Mouse (Mus musculus): Measurements from ENCODE around the gene Lgmn. TPM values are rescaled to one million over a fixed set of nuclear protein-coding genes. Genes with fewer than 3 reads are reported as not detected.
A peak's percentile ranks its signal among the peaks of the same experiment; 100 is the strongest.

The Lgmn gene
- 47.1 and 47.5 TPM in 2 replicates for polyA plus RNA-seq (2016; fragmentation: Nextera tagmentation; extraction: Ambion mirVana)

DNA sequence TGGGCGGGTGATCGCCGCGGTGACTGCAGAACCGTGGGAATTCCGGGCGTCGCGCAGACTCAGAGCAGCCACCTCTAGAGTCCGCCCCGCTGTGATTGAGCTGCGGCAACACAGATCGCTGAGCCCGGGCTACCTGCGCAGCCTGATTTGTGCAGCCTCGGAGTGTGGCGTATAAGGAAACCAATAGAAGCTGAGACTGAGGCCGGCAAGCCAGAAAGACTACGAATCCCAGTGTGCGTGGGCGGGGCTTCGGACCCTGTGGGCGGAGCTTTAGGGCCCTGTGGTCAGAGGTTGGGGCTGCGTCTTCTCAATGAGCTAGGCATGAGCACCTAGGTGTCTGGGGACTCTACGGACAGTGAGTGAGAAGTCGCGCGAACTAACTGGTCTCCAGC, at the start of gene Lgmn:
Gene Lgmn (minus strand): TSS at position 182 of the 392 bp plus-strand sequence.
- peak within 1 kb of the TSS; percentile 69 for H3K4me2 ChIP-seq
- peak within 1 kb of the TSS; percentile 66 for H3K4me3 ChIP-seq (replicated peaks)
- 0 out of 2 replicates have a peak within 1 kb of the TSS, but pooled peaks have one; percentile 31 for H3K27ac ChIP-seq
- no peaks in the 10 kb centered on the region for H3K36me3 ChIP-seq (replicated peaks)
- H3K9me3 ChIP-seq, result no peaks in the 10 kb centered on the region
- WGBS, result under 1% methylated on average over 28 of the region's 28 CpGs
- ATAC-seq (ENCODE audit: low FRiP score), result peak; percentile 99
- H3K27me3 ChIP-seq, result no peaks in the 10 kb centered on the region
- H3K4me1 ChIP-seq, result peaks cover 13% of the 10 kb centered on the region
- H3K9ac ChIP-seq, result peak within 1 kb of the TSS; percentile 68

DNA sequence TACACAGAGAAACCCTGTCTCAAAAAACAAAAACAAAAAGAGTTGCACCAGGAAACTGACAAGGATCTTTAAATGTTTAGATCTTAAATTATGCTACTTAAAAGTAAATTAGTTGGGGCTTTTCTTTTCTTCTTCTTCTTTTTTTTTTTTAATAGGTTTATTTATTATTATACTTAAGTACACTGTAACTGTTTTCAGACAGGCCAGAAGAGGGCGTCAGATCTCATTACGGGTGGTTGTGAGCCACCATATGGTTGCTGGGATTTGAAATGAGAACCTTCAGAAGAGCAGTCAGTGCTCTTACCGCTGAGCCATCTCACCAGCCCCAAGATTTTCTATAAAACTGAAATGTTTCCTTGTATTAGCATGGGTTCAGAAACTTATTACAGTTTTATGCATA, 45.3 kb upstream of the Lgmn start:
- no peak overlapping the region for H3K4me2 ChIP-seq
- no peak overlapping the region for H3K4me3 ChIP-seq (replicated peaks)
- no peak overlapping the region for H3K27ac ChIP-seq
- H3K27me3 ChIP-seq, result no peaks in the 10 kb centered on the region
- peaks cover 76% of the 10 kb centered on the region for H3K36me3 ChIP-seq (replicated peaks)
- H3K9me3 ChIP-seq, result no peaks in the 10 kb centered on the region
- 68% methylated on average over 3 of the region's 3 CpGs for WGBS
- ATAC-seq (ENCODE audit: low FRiP score), result no peak
- no peaks in the 10 kb centered on the region for H3K4me1 ChIP-seq
- no peak overlapping the region for H3K9ac ChIP-seq

DNA sequence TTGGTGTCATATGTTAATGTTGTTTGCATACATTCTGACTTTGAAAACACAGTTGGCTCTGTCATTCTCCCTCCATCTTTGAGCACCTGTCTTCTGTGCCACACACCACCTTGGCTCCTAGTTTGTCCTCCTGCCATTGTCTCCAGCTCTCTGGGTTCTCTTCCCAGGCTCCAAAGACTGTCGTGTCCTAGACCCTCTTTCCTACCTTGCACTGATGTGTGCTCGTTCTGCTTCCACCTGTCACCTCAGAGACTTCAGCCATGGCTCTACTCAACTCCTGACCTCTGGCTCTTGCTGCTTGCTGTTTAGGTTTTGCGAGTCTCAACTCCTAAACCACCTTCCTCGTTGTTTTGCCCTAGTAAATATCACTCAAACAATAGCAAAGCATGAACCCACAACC, 40.9 kb upstream of the Lgmn start:
- peaks cover 65% of the 10 kb centered on the region for H3K36me3 ChIP-seq (replicated peaks)

DNA sequence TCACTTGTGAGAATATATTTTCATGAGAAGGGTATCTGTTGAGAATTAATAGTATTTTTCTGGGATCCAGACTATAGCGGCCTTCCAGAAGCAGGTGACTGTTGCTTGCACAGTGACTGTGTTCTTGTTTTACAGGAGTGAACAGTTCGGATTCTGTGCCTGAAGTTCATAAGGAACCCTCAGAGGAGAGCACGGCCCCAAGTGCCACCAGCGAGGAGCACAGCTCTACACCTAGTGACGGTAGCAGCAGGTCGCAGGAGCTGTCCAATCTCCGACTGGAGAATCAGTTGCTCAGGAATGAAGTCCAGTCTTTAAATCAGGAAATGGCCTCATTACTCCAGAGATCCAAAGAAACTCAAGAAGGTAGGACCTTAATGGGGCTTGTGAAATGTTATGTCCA, 34.8 kb upstream of the Lgmn start:
- WGBS, result 92% methylated on average over 7 of the region's 7 CpGs
- ATAC-seq (ENCODE audit: low FRiP score), result no peak
- Histone ChIP-seq H3K9me3 (no peaks in the 10 kb centered on the region), H3K36me3 (replicated peaks) (peaks cover 36% of the 10 kb centered on the region), H3K27me3 (no peaks in the 10 kb centered on the region), H3K9ac (no peak overlapping the region), H3K27ac (no peak overlapping the region), H3K4me1 (peaks cover 6% of the 10 kb centered on the region; the same call in 1 of the 2 replicates), H3K4me3 (replicated peaks) (no peak overlapping the region), H3K4me2 (no peak overlapping the region)

More for the DNA sequence above, 40.9 kb upstream of the Lgmn start:
- Histone ChIP-seq H3K9ac (no peak overlapping the region), H3K9me3 (no peaks in the 10 kb centered on the region), H3K4me2 (no peak overlapping the region), H3K27ac (no peak overlapping the region), H3K27me3 (no peaks in the 10 kb centered on the region), H3K4me3 (replicated peaks) (no peak overlapping the region), H3K4me1 (no peaks in the 10 kb centered on the region)
- ATAC-seq (ENCODE audit: low FRiP score), result no peak
- WGBS, result 91% methylated on average over 4 of the region's 4 CpGs

DNA sequence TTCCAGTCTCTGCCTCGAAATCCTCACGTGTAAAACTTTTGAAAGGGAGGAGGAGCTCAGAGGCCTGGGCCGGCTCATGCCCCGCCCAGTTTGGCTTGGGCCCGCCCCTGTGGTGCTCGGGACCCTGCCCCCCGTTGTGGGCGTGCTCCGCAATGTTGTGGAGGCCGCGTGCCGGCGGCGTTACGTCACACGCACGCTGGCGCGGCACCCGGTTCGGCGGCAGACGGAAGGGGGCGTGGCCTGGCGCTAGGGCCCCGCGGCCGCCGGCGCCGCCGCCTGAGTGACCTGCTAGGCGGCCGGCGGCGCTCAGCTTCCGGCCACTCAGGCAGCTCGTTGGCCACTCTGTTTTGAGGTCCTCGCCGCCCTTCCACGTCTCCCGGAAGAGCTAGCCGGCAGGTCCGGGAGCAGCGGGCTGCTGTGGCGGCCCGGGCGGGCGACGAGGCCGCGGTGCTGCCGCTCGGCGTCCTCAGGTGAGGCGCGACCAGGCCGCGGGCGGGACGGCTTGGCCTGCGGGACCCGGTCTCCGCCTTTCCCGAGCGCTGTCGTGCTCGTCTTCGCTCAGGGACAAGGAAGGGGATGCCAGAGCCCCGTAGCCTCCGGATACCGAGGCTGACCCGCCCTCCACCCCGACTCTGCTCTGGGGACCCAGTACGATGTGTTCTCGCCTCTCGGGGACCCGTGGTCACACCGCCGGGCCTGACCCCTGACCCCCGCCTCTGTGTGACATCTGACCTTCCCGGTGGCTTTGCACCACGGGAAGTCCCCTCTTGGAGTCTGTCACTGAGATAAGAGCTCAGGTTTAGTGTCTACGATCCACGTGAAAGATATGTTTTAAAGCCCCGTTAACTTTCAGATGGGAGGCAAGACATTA, 29.5 kb upstream of the Lgmn start, which contains the start of gene Golga5:
Gene Golga5 (plus strand): TSS at position 242 of the 871 bp plus-strand sequence.
- H3K27me3 ChIP-seq, result no peaks in the 10 kb centered on the region
- WGBS, result under 1% methylated on average over 82 of the region's 86 CpGs
- H3K9ac ChIP-seq, result peak within 1 kb of the TSS; percentile 77
- ATAC-seq (ENCODE audit: low FRiP score), result peak; percentile 99
- peaks cover 13% of the 10 kb centered on the region for H3K36me3 ChIP-seq (replicated peaks)
- peak within 1 kb of the TSS; percentile 94 for H3K4me2 ChIP-seq
- peaks cover 6% of the 10 kb centered on the region; the same call in 1 of the 2 replicates for H3K4me1 ChIP-seq
- H3K27ac ChIP-seq, result peak within 1 kb of the TSS; percentile 78
- peak within 1 kb of the TSS; percentile 89 for H3K4me3 ChIP-seq (replicated peaks)
- no peaks in the 10 kb centered on the region for H3K9me3 ChIP-seq

DNA sequence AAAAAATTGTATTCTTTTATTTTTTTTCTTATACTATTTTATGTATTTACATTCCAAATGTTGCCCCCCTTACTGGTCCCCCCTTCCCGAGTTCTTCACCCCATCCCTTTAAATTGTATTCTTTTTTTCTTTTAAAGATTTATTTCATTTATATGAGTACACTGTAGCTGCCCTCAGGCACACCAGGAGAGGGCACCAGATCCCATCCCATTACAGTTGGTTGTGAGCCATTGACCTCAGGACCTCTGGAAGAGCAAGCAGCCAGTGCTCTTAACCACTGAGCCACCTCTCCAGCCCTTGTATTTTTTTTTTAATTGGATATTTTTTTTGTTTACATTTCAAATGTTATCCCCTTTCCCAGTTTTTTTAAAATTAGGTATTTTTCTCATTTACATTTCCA, 28.5 kb upstream of the Lgmn start:
- ATAC-seq (ENCODE audit: low FRiP score), result 0 out of 2 replicates have a peak, but pooled peaks have one; percentile 25
- H3K27ac ChIP-seq, result no peak overlapping the region
- WGBS, result 89% methylated on average over 1 of the region's 1 CpGs
- peaks cover 6% of the 10 kb centered on the region for H3K36me3 ChIP-seq (replicated peaks)
- H3K9me3 ChIP-seq, result no peaks in the 10 kb centered on the region
- H3K4me1 ChIP-seq, result peaks cover 6% of the 10 kb centered on the region; the same call in 1 of the 2 replicates
- H3K27me3 ChIP-seq, result no peaks in the 10 kb centered on the region
- H3K9ac ChIP-seq, result no peak overlapping the region
- H3K4me2 ChIP-seq, result no peak overlapping the region
- H3K4me3 ChIP-seq (replicated peaks), result no peak overlapping the region

DNA sequence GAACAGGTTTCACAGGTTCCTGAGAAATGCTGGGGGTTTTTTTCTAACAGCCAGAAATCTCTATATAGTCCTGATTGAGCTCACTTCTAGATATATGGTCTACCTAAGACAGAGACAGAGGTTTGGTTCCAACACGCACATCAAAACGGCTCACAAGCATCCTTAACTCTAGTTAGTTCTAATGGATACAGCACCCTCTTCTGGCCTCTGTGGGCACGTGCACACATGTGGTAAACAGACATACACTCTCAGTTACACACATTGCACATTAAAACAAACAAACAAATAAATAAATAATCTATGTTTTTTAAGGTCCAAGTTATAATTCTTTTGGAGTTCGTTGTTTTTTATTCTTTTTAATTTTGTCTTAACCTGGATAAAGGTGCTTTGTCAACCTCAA, 25.0 kb upstream of the Lgmn start:
- Histone ChIP-seq H3K27ac (no peak overlapping the region), H3K27me3 (no peaks in the 10 kb centered on the region), H3K4me2 (no peak overlapping the region), H3K4me3 (replicated peaks) (no peak overlapping the region), H3K9me3 (no peaks in the 10 kb centered on the region), H3K9ac (no peak overlapping the region), H3K36me3 (replicated peaks) (no peaks in the 10 kb centered on the region), H3K4me1 (peaks cover under 1% of the 10 kb centered on the region; the same call in 1 of the 2 replicates)
- 66% methylated on average over 4 of the region's 4 CpGs for WGBS
- ATAC-seq (ENCODE audit: low FRiP score), result no peak

DNA sequence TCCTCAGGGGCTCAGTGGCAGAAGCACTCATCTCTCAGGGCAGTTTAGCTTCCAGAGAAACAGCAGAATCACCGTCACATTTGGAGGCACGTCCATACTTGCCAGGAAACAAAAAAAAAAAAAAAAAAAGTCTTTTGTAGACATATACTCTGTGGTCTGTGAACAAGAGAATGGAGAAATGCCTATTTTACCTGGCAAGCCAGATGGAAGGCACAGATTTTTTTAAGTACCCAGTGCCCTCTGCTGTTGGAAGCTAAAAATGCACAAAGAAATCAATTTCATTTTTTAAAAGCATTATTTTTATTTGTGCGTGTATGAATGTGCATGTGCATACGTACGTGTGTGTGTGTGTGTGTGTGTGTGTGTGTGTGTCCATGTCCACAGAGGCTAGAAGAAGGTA, 21.6 kb upstream of the Lgmn start:
- H3K27me3 ChIP-seq, result no peaks in the 10 kb centered on the region
- H3K9ac ChIP-seq, result no peak overlapping the region
- 77% methylated on average over 5 of the region's 5 CpGs for WGBS
- ATAC-seq (ENCODE audit: low FRiP score), result no peak
- no peaks in the 10 kb centered on the region for H3K36me3 ChIP-seq (replicated peaks)
- H3K9me3 ChIP-seq, result no peaks in the 10 kb centered on the region
- H3K4me3 ChIP-seq (replicated peaks), result no peak overlapping the region
- H3K4me1 ChIP-seq, result no peaks in the 10 kb centered on the region
- H3K4me2 ChIP-seq, result no peak overlapping the region
- H3K27ac ChIP-seq, result no peak overlapping the region

DNA sequence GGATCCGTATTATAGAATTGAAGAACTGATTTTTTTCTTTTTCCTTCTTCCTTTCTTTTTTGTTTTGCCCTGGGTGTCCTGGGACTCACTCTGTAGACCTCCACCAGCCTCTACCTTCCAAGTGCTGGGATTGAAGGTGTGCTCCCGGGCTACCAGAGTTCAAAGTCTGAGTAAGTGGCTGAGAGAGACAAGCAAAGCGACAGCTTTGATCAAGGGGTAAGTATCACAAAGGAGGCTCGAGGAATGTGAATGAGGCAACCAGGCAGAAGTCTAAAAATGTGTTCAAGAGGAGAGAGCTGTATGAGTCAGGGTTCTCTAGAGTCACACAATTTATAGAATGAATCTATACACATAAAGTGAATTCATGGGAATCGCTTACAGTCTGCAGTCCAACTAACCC, 20.4 kb upstream of the Lgmn start:
- H3K4me3 ChIP-seq (replicated peaks), result no peak overlapping the region
- no peak overlapping the region for H3K27ac ChIP-seq
- H3K27me3 ChIP-seq, result no peaks in the 10 kb centered on the region
- H3K9ac ChIP-seq, result no peak overlapping the region
- no peaks in the 10 kb centered on the region for H3K36me3 ChIP-seq (replicated peaks)
- 79% methylated on average over 5 of the region's 5 CpGs for WGBS
- no peak overlapping the region for H3K4me2 ChIP-seq
- ATAC-seq (ENCODE audit: low FRiP score), result no peak
- H3K4me1 ChIP-seq, result no peaks in the 10 kb centered on the region
- no peaks in the 10 kb centered on the region for H3K9me3 ChIP-seq

DNA sequence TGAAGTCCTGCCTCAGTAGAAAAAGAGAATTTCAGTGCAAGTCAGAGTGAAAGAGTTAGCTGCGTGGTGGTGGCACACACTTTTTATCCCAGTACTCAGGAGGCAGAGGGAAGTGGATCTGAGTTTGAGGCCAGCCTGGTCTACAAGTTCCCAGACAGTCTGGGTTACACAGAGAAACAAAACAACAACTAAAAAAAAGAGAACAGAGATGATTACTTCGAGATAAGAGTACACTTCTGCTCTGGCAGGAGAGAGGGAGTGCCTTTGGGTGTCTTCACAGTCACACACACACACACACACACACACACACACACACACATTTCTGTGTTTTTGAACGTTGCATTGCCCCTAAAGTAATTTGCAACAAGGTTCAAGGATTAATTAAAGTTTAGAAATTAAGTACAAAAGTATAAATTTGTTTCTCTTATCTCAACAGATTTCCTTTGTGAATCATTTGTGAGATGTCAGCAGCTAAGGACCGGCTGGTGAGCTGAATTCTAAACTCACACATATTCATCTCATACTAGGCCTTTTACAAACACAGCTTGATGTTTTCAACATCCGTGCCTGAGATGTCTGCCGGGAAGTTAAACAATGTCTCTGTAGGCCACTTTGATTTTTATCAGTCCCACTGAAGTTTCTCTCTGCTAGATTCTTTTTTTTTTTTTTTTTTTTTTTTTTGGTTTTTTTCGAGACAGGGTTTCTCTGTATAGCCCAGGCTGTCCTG, 17.0 kb upstream of the Lgmn start:
- Histone ChIP-seq H3K4me1 (no peaks in the 10 kb centered on the region), H3K9ac (no peak overlapping the region), H3K4me2 (no peak overlapping the region), H3K27me3 (no peaks in the 10 kb centered on the region), H3K27ac (no peak overlapping the region), H3K9me3 (no peaks in the 10 kb centered on the region), H3K4me3 (replicated peaks) (no peak overlapping the region), H3K36me3 (replicated peaks) (no peaks in the 10 kb centered on the region)
- WGBS, result 77% methylated on average over 7 of the region's 7 CpGs
- ATAC-seq (ENCODE audit: low FRiP score), result no peak

DNA sequence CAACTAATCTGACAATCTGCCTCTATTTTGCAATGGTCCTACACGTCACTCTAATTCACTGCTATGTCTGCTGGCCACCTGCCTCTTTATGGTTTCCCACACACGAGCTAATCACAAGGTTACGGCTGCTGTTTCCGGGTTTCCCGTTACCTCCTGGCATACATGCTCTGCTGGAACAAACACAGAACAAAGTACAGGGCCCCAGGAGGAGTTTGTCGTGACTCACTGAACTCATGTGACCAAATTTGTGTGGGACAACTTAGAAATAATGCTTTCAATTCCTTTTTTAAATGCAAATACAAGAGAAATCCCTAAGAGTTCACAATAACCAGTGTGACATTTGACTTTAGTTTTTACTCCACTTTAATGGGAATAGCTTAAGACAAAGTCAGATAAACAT, 14.0 kb upstream of the Lgmn start:
- Histone ChIP-seq H3K9ac (no peak overlapping the region), H3K36me3 (replicated peaks) (no peaks in the 10 kb centered on the region), H3K27me3 (no peaks in the 10 kb centered on the region), H3K27ac (no peak overlapping the region), H3K4me3 (replicated peaks) (no peak overlapping the region), H3K9me3 (no peaks in the 10 kb centered on the region), H3K4me2 (no peak overlapping the region), H3K4me1 (no peaks in the 10 kb centered on the region)
- ATAC-seq (ENCODE audit: low FRiP score), result no peak
- 70% methylated on average over 6 of the region's 6 CpGs for WGBS

DNA sequence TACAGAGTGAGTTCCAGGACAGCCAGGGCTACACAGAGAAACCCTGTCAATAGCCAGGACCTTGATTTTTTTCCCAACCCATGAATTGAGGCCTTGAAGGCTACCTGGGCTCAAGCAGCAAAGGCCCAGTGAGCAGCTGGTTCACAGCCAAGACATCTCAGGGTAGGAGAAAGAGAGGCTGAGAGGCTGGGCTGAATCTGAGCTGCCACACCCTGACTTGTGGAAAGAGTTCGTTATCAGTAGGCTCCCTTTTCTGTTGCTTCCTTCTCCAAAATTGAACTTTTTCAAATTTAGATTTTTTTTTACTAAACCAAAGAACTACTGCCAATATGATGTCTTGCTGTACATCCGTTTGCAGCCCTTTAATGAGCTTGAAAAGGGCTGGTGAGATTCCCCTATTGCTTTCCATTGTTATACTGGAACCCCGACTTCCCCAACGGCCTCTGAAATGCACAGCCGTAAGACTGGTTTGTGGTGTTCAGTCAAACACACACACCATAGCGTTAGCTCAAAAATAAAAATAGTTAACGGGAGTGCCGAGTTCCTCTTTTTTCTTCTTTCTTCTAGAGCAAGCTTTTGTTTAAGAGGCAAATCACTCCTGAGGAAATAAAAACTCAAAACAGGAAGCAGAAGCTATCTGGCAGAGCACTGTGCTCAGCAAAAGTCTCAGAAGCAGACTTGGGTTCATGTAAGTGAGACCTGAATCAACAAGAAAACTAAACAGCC, 11.7 kb upstream of the Lgmn start:
- ATAC-seq (ENCODE audit: low FRiP score), result no peak
- H3K27ac ChIP-seq, result no peak overlapping the region
- 81% methylated on average over 8 of the region's 8 CpGs for WGBS
- no peaks in the 10 kb centered on the region for H3K9me3 ChIP-seq
- no peaks in the 10 kb centered on the region for H3K27me3 ChIP-seq
- H3K4me2 ChIP-seq, result no peak overlapping the region
- H3K9ac ChIP-seq, result no peak overlapping the region
- no peak overlapping the region for H3K4me3 ChIP-seq (replicated peaks)
- H3K36me3 ChIP-seq (replicated peaks), result no peaks in the 10 kb centered on the region
- no peaks in the 10 kb centered on the region for H3K4me1 ChIP-seq
